Mouse (Mus musculus): ENCODE results near the gene Ivl. TPM values are rescaled to one million over a fixed set of nuclear protein-coding genes. Genes with fewer than 3 reads are reported as not detected.

Ivl gene
- 0.03 TPM in 2 replicates for polyA plus RNA-seq (2012; rRNA removed)

DNA sequence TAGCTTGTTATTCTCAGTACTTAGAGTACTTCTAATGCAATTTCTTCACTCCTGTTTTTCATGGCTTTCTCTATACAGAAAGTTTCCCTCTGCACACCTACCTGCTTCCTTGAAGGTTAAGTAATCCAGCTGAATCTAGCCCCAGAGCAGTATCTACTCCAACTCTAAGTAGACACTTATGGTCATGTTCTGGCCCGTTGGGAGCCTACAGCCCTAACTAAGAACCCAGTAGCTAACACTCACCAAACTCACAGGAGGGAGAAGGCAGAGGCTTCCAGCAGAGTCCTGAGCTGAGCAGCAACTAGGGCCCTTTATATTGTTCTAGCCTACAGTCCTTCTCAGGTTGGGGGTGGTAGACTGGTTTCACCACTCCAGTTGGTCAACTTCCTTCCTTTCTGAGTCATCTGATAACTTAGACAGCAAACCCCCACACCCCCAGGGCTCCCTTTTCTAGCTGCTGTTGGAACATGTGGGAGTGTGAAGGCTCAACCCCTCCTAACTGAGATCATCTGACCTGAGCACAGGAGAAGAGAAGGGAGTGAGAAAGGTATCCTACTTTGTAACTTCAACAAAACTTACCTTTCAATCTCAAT, at the start of gene Ivl:
Ivl (minus strand) TSS at position 287 of the 593 bp plus-strand sequence.

DNA sequence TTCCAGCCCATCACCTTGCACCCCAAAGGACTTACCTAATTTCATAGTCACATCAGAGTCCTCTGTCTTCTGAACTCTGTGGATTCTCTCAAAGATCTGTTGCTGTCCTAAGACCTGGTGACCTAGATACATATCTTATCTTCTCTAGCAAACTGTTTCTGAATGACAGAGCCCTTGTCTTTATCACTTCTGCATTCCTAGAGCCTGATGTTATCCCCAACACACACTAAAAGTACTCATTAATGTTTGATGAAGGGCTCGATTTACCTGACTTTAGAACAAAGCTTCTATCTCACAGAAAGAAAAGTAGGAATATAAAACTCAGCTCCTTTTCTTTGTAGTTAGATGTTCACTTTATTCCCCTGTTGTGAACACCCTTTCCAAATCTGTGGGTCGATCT, 48.0 kb upstream of the Ivl start, which contains the start of gene Lce6a:
Lce6a (minus strand) TSS at position 101 of the 400 bp plus-strand sequence.

DNA sequence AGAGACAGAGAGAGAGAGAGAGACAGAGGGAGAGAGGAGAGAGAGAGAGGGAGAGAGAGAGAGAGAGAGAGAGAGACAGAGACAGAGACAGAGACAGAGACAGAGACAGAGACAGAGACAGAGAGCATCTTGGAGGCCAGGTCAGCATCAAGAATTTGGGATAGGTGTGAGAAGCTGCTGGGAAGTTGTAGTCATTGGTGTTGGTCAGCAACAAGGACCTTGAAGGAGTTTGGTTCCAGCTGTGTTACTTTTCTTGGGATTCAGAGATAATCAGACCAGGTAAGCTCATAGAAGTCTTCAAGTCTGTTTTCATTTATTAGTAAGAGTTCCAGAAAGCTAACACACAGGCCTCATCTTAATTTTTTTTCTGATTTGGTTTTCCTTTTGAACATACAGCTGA, 33.9 kb upstream of the Ivl start, which contains the start of gene 2210017I01Rik:
2210017I01Rik (minus strand) TSS at position 101 of the 400 bp plus-strand sequence.

DNA sequence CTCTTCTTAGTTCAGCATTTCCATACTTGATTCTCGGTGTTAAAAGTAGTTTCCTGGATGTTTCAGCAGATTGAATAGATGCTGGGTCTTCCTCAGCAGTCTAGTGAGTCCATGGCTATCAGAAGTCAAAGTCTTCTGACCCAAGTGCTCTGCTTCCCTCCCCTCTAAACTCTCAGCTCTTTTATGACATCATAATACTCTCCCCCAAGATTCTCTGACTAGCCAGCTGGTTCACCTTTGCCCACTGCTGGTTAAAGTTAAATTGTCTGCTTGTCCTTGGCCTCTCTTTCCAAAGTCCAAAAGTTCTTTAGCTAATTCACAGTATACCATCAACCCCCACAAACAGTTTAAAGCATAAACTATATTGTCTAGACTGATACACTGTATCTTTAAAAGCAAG, 15.3 kb upstream of the Ivl start, which contains the start of gene Smcp:
Smcp (minus strand) TSS at position 140 of the 400 bp plus-strand sequence.

DNA sequence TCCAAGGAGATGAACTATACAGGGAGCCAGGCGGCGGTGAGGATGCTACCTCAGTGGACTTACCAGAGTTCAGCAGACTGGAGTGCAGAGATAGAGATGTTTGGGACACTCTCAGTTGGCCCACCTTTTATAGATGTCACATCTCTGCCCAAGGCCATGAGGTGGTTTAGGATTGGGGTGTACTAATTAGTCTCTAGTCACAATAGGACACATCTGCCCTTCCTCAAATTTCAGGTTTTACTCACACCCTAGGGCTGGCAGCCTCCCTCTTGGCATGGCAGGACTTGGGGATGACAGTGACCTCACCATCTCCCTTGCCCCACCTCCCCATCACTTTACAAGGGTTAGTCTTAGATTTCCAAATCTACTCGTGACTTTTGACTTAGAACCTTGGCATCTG, 39.1 kb downstream of the Ivl start, which contains the start of gene 2310046K23Rik:
2310046K23Rik (minus strand) TSS at position 101 of the 400 bp plus-strand sequence.

Other genes starting within 250 kb of the Ivl start
- gene Sprr2d, start 234.6 kb downstream of the Ivl start, polyA plus RNA-seq (2012; rRNA removed): not detected in 2 replicates
- not detected in 2 replicates for gene Sprr2e, start 221.6 kb downstream of the Ivl start, polyA plus RNA-seq (2012; rRNA removed)
- not detected in 2 replicates for gene Sprr2f, start 208.5 kb downstream of the Ivl start, polyA plus RNA-seq (2012; rRNA removed)
- gene Sprr2h, start 188.1 kb downstream of the Ivl start, polyA plus RNA-seq (2012; rRNA removed): not detected in 2 replicates
- not detected in 2 replicates for gene Sprr2i, start 165.7 kb downstream of the Ivl start, polyA plus RNA-seq (2012; rRNA removed)
- gene Sprr2j-ps, start 155.7 kb downstream of the Ivl start, polyA plus RNA-seq (2012; rRNA removed): not detected in 2 replicates
- 3.4 and 4.3 TPM in 2 replicates for gene Gm9774, start 144.3 kb downstream of the Ivl start, polyA plus RNA-seq (2012; rRNA removed)
- 0.05 TPM in 1 of 2 replicates, not detected in the other for gene Sprr2k, start 141.2 kb downstream of the Ivl start, polyA plus RNA-seq (2012; rRNA removed)
- not detected in 2 replicates for gene Sprr1b, start 134.9 kb downstream of the Ivl start, polyA plus RNA-seq (2012; rRNA removed)
- not detected in 2 replicates for gene Sprr3, start 115.0 kb downstream of the Ivl start, polyA plus RNA-seq (2012; rRNA removed)
- gene Sprr1a, start 87.8 kb downstream of the Ivl start, polyA plus RNA-seq (2012; rRNA removed): 0.06 TPM in 1 of 2 replicates, not detected in the other
- not detected in 2 replicates for gene Sprr4, start 73.2 kb downstream of the Ivl start, polyA plus RNA-seq (2012; rRNA removed)
- not detected in 2 replicates for gene 2310046K23Rik, start 39.2 kb downstream of the Ivl start, polyA plus RNA-seq (2012; rRNA removed)
- gene Smcp, start 15.3 kb upstream of the Ivl start, polyA plus RNA-seq (2012; rRNA removed): 0.03 TPM in 1 of 2 replicates, not detected in the other
- gene 2210017I01Rik, start 33.8 kb upstream of the Ivl start, polyA plus RNA-seq (2012; rRNA removed): not detected in 2 replicates
- gene Lce6a, start 47.9 kb upstream of the Ivl start, polyA plus RNA-seq (2012; rRNA removed): not detected in 2 replicates
- not detected in 2 replicates for gene Lce1a1, start 74.6 kb upstream of the Ivl start, polyA plus RNA-seq (2012; rRNA removed)
- gene Lce1b, start 83.2 kb upstream of the Ivl start, polyA plus RNA-seq (2012; rRNA removed): not detected in 2 replicates
- not detected in 2 replicates for gene Lce1a2, start 96.6 kb upstream of the Ivl start, polyA plus RNA-seq (2012; rRNA removed)
- gene Lce1c, start 105.5 kb upstream of the Ivl start, polyA plus RNA-seq (2012; rRNA removed): not detected in 2 replicates
- not detected in 2 replicates for gene Lce1d, start 113.5 kb upstream of the Ivl start, polyA plus RNA-seq (2012; rRNA removed)
- not detected in 2 replicates for gene Lce1e, start 135.3 kb upstream of the Ivl start, polyA plus RNA-seq (2012; rRNA removed)
- gene Lce1f, start 146.6 kb upstream of the Ivl start, polyA plus RNA-seq (2012; rRNA removed): not detected in 2 replicates
- not detected in 2 replicates for gene Gm38119, start 165.4 kb upstream of the Ivl start, polyA plus RNA-seq (2012; rRNA removed)
- gene Lce1g, start 178.6 kb upstream of the Ivl start, polyA plus RNA-seq (2012; rRNA removed): not detected in 2 replicates
- gene Lce1h, start 191.3 kb upstream of the Ivl start, polyA plus RNA-seq (2012; rRNA removed): not detected in 2 replicates
- not detected in 2 replicates for gene Lce1i, start 205.2 kb upstream of the Ivl start, polyA plus RNA-seq (2012; rRNA removed)
- not detected in 2 replicates for gene Lce1j, start 216.8 kb upstream of the Ivl start, polyA plus RNA-seq (2012; rRNA removed)
- not detected in 2 replicates for gene Lce1k, start 234.2 kb upstream of the Ivl start, polyA plus RNA-seq (2012; rRNA removed)